Mouse (Mus musculus) urinary bladder, postnatal 4 days (tissue): ENCODE data around the gene Isg15.

Experiments used
- DNase-seq, 2 experiments: peaks; one replicate each; pipeline ENCODE4 v3.0.0; 2021 to 2022; ENCODE audit warnings: low spot score in 2 of 2

The Isg15 gene

DNA sequence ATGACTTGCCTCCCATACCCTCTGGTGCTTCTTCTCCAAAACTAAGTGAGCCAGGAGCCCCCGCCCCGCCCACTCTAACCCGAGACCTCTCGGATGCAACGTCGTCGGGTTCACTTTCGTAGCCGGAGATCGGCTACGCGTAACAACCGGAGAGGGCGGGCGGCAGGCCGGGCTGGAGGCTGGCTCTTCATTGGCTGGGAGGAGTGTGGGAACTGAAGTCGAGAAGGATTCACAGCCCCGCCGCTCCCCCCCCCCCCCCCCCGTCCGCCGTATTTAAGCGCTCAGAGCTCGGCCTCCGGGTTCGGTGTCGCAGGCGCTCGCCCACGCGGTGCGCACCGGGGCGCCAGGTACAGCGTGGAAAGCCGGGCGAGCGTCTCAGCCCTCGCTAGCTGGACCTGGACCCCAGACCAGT lies 2.4 kb upstream of the Isg15 start, which contains the start of gene AW011738:
TSS of gene AW011738 (plus strand) at position 304 of the 412 bp plus-strand sequence.
- DNase-seq, result peak; percentile 47 to 69

DNA sequence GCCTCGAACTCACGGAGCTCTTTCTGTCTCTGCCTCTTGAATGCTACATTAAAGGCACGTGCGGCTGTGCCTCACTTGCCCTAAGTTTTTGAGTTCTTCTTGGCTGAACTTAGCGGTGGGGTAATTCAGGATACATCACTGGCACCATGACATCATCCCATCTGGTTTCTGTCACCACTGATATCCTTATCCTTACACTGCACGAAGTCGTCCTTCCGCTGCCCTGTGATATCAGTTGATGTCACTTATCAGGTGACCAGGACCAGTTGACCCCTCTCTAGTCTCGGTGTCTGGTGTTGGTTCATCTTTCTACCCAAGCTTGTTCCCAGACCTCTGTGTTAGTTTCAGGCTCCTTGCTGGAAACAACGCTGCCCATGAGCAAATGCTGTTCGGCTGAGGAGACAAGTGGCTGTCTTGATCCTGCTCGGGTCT lies 1.9 kb upstream of the Isg15 start:
- DNase-seq, result no peak

DNA sequence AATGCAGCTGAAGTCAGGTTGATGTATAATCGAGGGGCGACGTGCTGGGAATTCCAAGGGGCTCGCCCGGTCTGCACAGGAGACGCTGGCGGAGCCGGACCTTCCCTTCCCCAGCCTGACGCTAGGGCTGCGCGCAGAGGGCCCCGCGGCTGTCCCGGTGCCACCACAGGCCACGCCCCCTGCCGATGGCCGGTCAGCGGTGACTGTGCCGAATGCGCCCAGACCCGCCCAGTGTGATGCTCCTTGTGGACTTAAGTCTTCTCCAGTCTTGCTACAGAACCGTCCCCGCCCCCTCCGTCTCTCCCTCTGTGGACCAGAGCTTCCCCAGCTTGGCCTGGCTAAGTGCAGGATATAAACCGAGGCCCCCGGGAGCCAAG lies 2.8 kb downstream of the Isg15 start:
- peak; percentile 84 to 90 for DNase-seq

DNA sequence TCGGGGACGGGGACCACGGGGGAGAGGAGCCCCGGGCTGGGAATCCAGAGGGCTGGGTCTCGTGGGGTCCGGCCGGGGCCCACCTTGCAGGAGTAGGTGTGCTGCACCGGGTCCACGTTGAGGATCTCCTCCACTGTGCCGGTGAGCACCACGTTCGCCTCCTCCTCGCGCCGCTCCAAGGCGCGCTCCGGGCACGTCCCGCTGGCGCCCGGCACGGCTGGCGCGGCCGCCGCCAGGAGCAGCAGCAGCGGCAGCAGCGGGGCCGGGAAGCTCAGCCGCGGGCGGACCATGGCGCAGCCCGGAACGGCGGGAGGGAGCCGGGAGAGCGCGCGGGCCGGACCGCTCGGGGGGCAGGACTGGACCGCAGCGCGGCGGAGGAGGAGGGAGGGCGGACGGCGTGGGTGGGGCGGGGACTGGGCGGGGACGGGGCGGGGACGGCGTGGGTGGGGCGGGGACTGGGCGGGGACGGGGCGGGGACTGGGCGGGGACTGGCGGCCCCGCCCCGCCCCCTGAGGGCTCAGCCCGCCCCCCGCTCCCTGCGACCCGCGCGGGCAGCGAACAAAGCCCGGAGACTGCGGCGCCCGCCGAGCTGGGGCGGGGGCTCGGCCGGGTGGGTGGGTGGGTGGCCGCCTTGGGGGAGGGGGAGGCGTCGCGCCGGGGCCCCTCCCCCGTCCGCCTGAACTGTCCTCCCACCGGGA lies 3.3 kb downstream of the Isg15 start, which contains the start of gene Agrn:
TSS of gene Agrn (minus strand) at position 358 of the 698 bp plus-strand sequence.
- DNase-seq, result peak in 1 of 2 experiments; percentile 69

DNA sequence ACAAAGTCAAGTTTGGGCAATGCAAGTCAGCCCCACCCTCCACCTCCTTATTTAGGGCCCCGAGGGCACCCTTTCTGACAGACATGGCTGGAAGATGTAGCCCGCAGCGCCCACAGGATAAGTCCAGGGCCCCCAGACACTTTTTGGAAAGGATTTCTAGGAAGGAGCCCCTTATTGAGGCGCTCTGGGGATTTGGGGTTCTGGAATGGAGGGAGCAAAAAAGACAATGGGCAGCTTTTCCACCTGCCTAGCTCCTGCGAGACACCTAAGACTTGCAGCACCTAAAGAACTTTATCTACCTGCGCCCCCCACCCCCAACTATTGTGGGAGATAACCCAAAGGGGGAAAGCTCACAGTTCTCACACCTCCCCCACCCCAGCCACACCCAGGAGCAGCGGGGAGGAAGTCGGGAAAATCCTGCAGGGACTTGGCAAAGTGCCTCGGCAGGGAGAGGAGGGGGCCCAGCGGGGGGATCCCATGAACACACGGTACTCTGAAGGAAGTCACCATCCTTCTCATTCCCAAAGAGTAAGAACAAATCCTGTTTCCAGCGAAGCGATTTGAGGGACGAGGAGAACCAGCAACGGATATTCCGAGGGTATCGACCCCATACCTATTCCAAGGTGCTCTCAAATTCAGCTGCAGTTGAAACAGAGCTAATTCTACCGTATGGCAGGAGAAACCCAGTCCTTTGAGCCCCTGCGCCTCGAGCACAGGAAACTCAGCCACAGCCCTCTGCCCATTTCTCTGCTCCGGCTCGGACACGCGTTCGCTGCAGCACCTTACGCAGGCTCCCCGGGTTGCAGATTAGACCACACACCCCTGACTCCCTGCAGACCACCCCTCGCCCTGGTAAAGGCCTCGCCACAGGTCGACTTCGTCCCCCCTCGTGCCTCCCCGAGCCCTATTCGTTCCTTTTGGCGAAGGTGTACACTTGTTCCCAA lies 4.4 kb downstream of the Isg15 start:
- peak in 1 of 2 experiments; percentile 53 for DNase-seq

DNA sequence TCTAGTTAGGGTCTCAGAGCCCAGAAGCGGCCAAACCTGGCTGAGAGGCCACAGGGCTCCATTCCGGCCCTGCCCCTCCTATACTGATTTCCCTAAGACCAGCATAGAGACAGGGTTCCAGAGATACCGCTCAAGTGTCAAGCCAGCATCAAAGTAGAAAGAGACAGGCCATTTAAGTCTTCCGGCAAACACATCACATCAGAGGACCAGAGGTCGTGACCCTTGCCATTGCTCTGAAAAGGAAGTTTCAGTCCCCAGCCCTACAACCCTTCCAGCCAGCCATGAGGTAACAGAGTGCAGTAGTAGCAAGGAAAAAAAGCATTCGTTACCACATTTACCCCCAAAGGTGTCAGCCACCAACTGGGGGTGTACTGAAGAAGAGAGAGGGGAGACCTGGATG lies 6.3 kb downstream of the Isg15 start:
- no peak for DNase-seq

DNA sequence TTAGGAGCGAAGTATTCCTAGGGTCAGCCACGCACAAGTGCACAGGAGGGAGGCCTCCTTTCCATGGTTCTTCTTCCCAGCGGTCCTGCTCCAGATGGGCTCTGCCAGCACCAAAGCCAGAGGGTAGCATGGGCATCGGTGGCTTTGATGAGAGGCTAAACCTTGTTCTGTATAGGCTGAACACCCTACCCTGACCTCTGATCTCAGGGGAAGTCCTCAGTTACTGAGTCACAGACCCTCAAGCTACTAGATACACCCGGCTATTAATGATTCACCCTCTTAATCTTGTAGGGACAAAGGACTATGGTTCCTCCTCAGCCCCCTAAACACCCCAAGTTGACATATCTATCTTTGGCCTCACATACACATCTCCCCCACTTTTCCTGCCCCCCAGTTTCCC lies 6.7 kb downstream of the Isg15 start:
- no peak for DNase-seq

DNA sequence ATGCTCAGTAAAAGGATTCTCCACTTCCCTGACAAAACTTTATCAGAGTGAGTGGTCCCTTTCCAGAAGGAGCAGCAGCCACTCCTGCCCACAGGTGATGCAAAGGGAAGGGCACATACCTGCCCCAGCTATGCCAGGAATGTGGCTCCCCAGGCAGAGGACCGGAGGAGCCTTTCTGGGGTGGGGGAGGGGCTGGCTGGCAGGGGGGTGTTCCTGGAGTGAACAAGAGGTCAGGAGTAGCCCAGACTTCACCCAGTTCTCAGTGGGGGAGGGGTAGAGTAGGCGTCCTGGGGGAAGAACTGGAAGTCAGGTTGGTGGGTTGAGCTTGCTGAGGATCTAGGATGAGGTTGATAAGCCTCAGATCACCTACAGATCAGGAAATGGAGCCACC lies 7.4 kb downstream of the Isg15 start:
- peak in 1 of 2 experiments; percentile 45 for DNase-seq

DNA sequence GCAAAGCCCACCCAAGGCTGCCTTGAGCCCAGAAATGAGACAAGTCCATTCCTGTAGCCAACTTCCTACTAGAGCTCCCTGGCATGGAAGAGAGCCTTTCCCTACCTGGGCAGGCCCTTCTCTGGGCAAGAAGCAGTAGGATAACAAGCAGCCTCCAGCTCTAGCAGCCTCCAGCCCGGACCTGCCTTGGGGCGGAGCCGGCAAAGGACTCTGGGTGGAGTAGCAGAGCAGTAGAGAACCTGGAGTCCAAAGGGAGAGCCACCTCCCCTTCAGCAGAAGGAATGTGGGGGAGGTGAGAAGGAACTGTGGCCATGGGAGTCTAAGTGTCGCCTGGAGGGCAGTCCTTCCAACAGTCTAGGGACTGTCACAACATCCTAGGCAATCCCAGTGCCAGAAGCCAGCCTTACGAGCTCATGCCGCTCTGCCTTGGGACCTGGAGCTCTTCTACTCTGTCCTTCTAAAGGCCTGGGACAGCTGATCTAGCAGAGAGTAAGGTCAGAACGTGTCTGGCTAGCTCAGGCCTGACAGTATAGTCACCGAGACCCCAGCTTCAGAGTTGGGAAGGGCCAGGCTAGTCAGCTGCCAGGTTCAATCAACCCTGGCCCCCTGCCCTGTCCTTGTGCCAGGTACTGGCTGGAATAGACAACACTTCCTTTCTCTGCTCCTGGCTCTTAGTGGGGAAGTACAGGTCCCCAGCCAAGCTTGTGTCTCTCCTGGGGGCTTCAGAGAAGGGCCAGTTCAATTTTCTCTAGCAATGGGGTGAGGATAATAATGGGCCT lies 8.0 kb downstream of the Isg15 start:
- DNase-seq, result peak in 1 of 2 experiments; percentile 55

DNA sequence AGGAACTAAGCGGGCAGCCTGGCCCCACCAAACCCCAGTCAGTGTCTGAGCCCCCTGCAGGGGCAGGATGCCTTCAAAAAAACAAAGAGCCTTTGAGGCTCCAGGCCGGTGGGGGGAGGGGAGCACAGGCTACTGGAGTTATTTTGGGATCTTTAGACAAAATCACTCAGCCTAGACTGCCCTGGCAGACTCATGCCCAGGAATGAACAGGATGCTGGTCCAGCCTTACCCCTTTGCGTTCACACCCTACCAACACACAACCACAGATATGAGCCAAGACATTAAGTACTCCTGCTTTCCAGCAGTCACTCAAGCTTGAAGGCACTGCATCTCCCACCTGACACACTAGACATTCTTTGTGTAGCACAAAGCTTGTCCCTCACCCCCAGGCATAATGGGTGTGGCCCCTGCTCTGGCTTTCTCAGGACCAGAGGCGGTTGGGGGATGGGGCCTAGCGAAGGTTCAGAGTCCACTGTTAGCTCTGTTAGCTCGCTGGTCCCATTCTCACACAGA lies 11.8 kb downstream of the Isg15 start:
- no peak for DNase-seq

DNA sequence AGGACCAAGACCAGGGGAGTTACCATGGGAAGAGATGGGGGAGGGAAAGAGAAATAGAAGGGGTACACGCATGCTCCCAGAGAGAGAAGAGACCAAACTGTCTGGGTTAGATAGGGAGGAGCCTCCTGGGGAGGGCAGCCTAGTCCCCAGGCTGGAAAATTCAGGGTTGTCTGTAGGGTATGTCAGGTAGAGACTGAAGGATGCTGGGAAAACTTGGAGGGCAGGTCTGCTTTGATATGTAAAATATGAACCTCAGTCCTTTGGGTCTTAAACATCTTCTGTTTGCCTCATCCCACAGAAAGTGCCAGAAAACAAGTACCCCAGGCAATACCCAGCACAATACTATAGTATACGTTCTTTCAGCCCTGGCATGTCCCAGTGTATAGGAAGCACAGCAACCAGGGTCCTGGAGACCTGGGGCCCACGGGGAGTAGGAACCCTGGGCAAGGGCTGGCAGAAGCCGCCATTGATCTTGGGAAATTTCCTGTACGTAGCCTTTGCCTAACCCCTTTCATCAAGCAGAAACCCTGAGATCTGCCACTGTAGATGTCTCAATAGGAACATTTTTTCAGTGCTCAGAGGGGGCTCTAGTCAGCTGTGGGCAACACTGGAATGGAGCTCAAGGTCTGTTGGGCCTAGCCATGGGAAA lies 12.3 kb downstream of the Isg15 start:
- no peak for DNase-seq

DNA sequence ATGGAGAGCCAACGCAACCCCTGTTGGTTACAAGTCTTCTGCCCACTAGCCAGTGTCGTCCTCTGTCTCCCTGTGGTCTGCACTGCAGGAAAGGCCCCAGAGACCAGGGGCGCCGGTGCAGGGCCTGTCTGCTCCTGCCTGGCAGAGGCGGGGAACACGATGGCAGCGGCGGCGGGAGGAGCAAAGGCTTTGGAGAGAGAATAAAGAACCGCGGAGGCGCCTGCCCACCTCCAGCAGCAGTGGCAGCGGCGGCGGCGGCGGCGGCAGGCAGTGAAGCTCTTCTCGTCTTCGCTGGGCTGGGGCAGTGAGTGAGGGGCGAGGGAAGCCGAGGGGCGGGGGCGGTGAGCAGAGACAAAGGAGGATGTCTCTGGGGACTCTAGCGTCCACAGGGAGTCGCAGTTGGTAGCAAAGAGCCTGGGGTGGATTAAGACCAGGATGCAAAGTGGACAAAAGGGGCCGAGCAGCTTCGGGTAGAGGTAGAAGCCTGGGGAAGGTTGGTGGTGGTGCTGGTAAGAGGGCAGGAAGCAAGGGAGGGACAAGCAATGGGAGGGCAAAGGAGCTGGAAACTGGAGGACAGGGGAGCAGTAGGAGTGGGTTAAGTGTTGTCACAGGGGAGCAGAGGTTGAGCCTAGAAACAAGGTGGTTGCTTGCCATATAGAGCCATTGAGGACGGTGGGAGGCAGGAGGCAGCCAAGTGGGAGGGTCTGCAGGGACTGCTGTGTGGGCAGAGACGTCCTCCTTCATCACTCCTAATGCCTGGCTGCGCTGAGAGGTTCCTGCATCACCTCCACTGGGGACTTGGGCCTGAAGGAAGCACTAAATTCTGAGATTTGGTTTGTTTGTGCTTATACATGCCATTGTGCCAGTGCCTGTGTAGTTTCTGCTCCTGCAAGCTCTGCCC lies 14.4 kb downstream of the Isg15 start:
- DNase-seq, result no peak

DNA sequence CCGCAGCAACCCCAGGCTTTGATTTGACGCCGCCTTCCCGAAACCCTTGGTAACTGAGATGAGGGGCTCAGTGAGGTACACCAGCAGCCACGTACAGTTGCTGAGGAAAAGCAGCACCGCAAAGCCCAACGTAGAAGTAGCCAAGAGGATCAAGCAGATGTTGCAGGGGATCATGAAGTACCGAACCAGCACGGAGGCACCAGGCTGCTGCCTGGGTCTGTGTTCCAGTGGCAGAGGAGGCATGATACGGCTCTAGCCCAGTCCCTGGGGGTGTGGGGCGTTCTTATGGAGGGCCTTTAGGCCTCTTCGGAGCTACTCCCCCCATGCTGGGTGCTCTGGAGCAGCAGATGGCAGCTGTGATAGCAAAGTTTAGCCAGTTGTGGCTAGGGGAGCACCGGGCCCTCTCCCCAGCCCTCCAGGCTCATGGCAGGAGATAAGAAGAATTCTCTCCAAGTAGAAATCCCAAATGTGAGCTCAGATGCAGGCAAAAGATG lies 15.1 kb downstream of the Isg15 start:
- no peak for DNase-seq

DNA sequence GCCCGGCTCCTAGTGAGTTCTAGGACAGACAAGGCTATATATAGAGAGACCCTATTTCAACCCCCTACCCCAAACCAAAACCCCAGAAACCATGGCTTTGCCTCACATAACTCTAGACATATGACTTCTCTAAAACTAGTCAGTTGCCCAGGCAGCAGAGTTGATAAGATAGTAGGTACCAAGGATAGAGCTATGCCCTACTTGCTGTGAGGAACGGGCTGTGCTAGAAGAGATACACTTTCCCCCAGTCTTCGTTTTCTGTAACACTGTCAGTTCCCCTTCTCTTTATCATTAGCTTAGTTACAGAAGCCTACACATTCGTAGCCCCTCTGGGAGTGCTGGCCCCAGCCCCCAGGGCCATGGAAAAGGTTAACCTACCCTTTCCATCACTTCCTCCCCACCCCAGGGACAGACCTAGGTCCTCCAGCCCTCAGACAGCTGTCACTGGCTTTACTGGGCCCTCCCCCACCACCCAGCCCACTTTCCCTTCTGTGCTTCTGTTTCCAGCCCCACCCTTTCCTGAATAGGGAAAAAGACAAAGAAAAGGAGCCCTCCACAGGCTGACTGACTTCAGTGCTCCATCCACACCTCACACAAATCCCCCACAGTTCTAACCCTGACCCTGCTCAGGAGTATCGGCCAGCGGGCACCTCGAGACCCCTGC lies 16.2 kb downstream of the Isg15 start:
- no peak for DNase-seq

DNA sequence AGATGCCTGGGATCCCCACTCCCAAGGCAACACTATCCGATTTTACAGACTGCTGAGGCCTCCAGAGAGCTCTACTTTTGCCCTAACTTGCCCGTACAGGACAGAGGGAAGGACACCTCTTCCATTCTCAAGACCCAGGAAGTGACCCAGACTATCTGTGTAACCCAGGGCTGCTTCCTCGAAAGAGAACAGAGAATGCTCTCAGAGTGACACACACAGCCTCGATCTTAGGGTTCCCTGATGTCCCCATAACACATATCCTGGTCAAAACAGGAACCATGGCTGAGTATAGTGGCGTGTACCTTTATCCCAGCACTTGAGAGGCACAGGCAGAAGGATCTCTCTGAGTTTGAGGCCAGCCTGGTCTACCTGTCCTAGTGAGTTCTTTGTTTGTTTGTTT lies 16.9 kb downstream of the Isg15 start:
- DNase-seq, result no peak

DNA sequence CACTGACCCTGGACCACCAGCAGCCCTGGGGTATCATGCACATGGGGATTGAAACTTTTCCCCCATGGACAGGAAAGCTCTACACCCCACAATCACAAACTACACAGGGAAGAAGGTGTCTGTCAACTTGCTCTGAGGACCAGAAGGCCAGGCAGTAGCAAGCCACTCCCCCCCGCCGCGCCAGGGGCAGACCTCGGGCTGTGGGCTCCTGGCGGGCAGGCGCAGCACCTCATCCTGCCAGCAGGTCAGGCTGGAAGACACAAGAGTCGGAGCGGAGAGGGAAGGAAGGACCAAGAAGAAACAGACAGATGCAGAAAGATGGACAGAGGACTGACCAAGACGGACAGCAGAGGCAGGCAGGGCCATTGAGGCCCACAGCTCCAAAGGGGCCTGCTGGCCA lies 23.0 kb downstream of the Isg15 start:
- no peak for DNase-seq

DNA sequence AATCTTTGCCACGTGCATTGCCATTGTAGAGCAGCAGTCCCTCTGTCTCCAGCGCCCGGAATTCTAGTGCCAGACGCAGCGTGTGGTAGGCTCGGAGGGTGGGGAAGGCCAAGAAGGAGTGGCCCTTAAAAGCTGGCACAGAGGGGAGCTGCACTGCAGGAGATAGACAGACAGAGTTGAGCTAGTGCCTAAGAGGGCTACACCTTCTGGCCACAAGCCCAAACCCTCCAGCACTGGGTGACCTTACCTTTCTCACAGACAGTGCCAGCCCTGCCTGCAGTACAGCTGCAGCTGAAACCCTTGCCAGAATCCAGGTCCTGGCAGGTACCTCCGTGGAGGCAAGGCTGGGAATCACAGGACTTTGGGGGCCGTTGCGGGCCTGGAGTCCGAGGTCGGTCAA lies 28.8 kb downstream of the Isg15 start:
- DNase-seq, result no peak

DNA sequence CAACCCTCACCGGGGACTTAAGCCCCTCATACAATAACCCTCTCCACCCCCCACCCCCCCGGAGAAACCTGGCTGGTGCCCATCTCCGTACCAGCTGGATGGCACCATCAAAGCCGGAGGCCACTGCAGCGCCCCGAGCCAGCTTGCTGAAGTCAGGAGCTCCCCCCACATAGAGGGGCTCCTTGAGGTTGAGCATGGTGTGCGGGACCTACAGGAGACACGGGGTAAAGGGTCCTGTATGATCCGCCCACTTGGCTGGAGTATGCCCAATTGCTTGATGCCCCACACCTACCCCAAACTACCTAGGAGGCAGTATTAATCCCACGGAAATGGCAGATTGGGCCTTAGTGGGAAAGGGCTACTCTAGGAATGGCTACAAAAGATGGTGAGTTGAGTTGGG lies 31.5 kb downstream of the Isg15 start:
- DNase-seq, result no peak

DNA sequence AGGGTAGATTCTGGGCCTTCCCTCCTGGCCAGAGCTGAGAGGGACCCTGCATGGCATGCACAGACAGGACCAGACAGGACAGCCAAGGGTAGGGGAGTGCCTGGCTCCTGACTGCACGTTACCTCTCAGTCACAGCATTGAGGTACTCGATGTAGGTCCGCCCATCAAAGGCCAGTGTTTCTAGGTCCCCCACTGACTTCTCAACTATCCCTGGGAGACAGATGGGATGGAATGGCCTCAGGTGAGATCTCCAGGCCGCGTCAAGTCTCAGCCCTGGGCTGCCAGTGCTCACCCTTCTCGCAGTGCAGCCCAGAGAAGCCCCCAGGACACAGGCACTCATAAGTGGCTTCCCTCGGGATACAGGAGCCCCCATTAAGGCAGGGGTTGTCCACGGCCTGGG lies 32.0 kb downstream of the Isg15 start:
- peak in 1 of 2 experiments; percentile 41 for DNase-seq
